Mouse (Mus musculus) cortical plate, adult 2 months (tissue): ENCODE results near the gene Dcp1a. TPM values are rescaled to one million over a fixed set of nuclear protein-coding genes. Genes with fewer than 3 reads are reported as not detected.

Source experiments
- H3K27ac ChIP-seq: fragments of 200-500 bp; 2 replicates; pipeline ENCODE4 v1.5.1; 2012; ENCODE audit warnings: low read length, control low read depth, inconsistent platforms; ENCODE audit not compliant: insufficient read depth
- H3K4me1 ChIP-seq: fragments of 200-500 bp; 2 replicates; pipeline ENCODE4 v1.6.1; 2011; ENCODE audit warnings: low read length; ENCODE audit not compliant: control insufficient read depth, insufficient read depth
- H3K4me3 ChIP-seq: fragments of 200-500 bp; 2 replicates; pipeline ENCODE4 v1.5.1; 2011; ENCODE audit warnings: mild to moderate bottlenecking, low read length, control low read depth; ENCODE audit not compliant: insufficient read depth
- CTCF ChIP-seq: fragments of 200-500 bp; IDR thresholded peaks from 2 replicates; pipeline ENCODE4 v1.5.1; 2011; ENCODE audit warnings: mild to moderate bottlenecking, control low read depth, low read length; ENCODE audit not compliant: insufficient read depth; ENCODE audit errors: extremely low read depth
- POLR2A ChIP-seq: fragments of 200-500 bp; IDR thresholded peaks from 2 replicates; pipeline ENCODE4 v1.6.1; 2011; ENCODE audit warnings: mild to moderate bottlenecking, low read length, control low read depth; ENCODE audit not compliant: insufficient read depth; ENCODE audit errors: extremely low read depth
- polyA plus RNA-seq: library from polyadenylated mRNA; depleted of rRNA; stranded (reverse); fragments of >200 nt; gene quantifications from 2 replicates; pipeline ENCODE4 v1.2.3, GENCODE M21; 2012

Gene Dcp1a
- polyA plus RNA-seq, 1 experiment = 21.4 TPM

- no peak for TF ChIP-seq CTCF
- no peak for TF ChIP-seq POLR2A
- no peak overlapping the region for H3K4me3 ChIP-seq
- no peak overlapping the region for H3K27ac ChIP-seq
- peaks cover under 1% of the 10 kb centered on the region; the same call in 1 of the 2 replicates for H3K4me1 ChIP-seq
Observed at GRCm38 (mm10) chr14:30556651-30557050, 77.3 kb downstream of the Dcp1a start.

GRCm38 (mm10) chr14:30557730-30558129 lies 78.4 kb downstream of the Dcp1a start:
- TF ChIP-seq POLR2A = no peak
- Histone ChIP-seq H3K4me1 (no peaks in the 10 kb centered on the region), H3K4me3 (no peak overlapping the region), H3K27ac (no peak overlapping the region)

GRCm38 (mm10) chr14:30559321-30559850 lies 80.1 kb downstream of the Dcp1a start:
- H3K4me3 ChIP-seq = no peak overlapping the region
- TF ChIP-seq POLR2A (no peak), CTCF (no peak)
- H3K27ac ChIP-seq = no peak overlapping the region
- no peaks in the 10 kb centered on the region for H3K4me1 ChIP-seq

- Histone ChIP-seq H3K27ac (no peak overlapping the region), H3K4me1 (no peaks in the 10 kb centered on the region), H3K4me3 (no peak overlapping the region)
- TF ChIP-seq CTCF = no peak
- TF ChIP-seq POLR2A = no peak
Observed at GRCm38 (mm10) chr14:30560803-30561389, 81.6 kb downstream of the Dcp1a start.

GRCm38 (mm10) chr14:30561470-30562187 lies 82.3 kb downstream of the Dcp1a start:
- Histone ChIP-seq H3K4me1 (no peaks in the 10 kb centered on the region), H3K4me3 (no peak overlapping the region), H3K27ac (no peak overlapping the region)
- no peak for TF ChIP-seq POLR2A
- no peak for TF ChIP-seq CTCF

- TF ChIP-seq POLR2A = no peak
- TF ChIP-seq CTCF = no peak
- no peak overlapping the region for H3K4me3 ChIP-seq
- H3K4me1 ChIP-seq = no peaks in the 10 kb centered on the region
Observed at GRCm38 (mm10) chr14:30562343-30562742, 83.0 kb downstream of the Dcp1a start.

GRCm38 (mm10) chr14:30564451-30564850 lies 85.1 kb downstream of the Dcp1a start:
- no peak for TF ChIP-seq CTCF
- no peak for TF ChIP-seq POLR2A
- no peak overlapping the region for H3K27ac ChIP-seq
- H3K4me3 ChIP-seq = no peak overlapping the region
- H3K4me1 ChIP-seq = no peaks in the 10 kb centered on the region

More at GRCm38 (mm10) chr14:30562343-30562742, 83.0 kb downstream of the Dcp1a start:
- no peak overlapping the region for H3K27ac ChIP-seq

- TF ChIP-seq CTCF (no peak), POLR2A (no peak)
- Histone ChIP-seq H3K4me1 (no peaks in the 10 kb centered on the region), H3K27ac (no peak overlapping the region), H3K4me3 (no peak overlapping the region)
Observed at GRCm38 (mm10) chr14:30566317-30566716, 87.0 kb downstream of the Dcp1a start.

GRCm38 (mm10) chr14:30568016-30568415 lies 88.7 kb downstream of the Dcp1a start:
- no peaks in the 10 kb centered on the region for H3K4me1 ChIP-seq
- no peak overlapping the region for H3K27ac ChIP-seq
- H3K4me3 ChIP-seq = no peak overlapping the region
- TF ChIP-seq POLR2A (no peak), CTCF (no peak)

GRCm38 (mm10) chr14:30570303-30570702 lies 91.0 kb downstream of the Dcp1a start:
- no peak overlapping the region for H3K27ac ChIP-seq
- H3K4me1 ChIP-seq = no peaks in the 10 kb centered on the region
- no peak overlapping the region for H3K4me3 ChIP-seq
- TF ChIP-seq CTCF (no peak), POLR2A (no peak)
